ENCODE assay signal across 16 mouse cellular contexts in genomic region chr9:16098553-16098952, GRCm38 (mm10).
"Had no signal": no experiment of that assay in that cellular context is flagged by ENCODE, and none has a peak within 500 bp of the region (broad histone marks: within the 10 kb centered on the region; RNA-seq: fewer than 3 reads in every experiment).

No protein-coding gene starts in this region.

- H3K9me3 ChIP-seq: liver, embryonic 15.5 days; megakaryocyte, embryonic 14.5 days; midbrain, embryonic 12.5 days; midbrain, embryonic 15.5 days; neural tube, embryonic 12.5 days; stomach, embryonic 15.5 days had no signal

- H3K27ac ChIP-seq: liver, embryonic 15.5 days; macrophage; midbrain, embryonic 12.5 days; midbrain, embryonic 15.5 days; neural tube, embryonic 12.5 days; stomach, embryonic 15.5 days; stomach, postnatal 0 days had no signal

- H3K27me3 ChIP-seq: liver, embryonic 15.5 days; megakaryocyte, embryonic 14.5 days; midbrain, embryonic 15.5 days; neural tube, embryonic 12.5 days; stomach, embryonic 15.5 days had no signal

- H3K36me3 ChIP-seq: liver, embryonic 15.5 days; midbrain, embryonic 12.5 days; midbrain, embryonic 15.5 days; neural tube, embryonic 12.5 days; stomach, embryonic 15.5 days had no signal

- DNase-seq: liver, postnatal 0 days; lung, embryonic 14.5 days; lung, postnatal 14 days; lung, postnatal 36 days; right cerebral cortex, postnatal 14 days; thymus, adult 18-20 months; thymus, postnatal 14 days; thymus, postnatal 36 days had no signal

- H3K4me2 ChIP-seq: liver, embryonic 15.5 days; lung, embryonic 14.5 days; midbrain, embryonic 12.5 days; midbrain, embryonic 15.5 days; neural tube, embryonic 12.5 days; stomach, embryonic 15.5 days had no signal

- H3K4me1 ChIP-seq: liver, embryonic 15.5 days; megakaryocyte, embryonic 14.5 days; midbrain, embryonic 12.5 days; neural tube, embryonic 12.5 days; stomach, embryonic 15.5 days had no signal

- H3K9ac ChIP-seq: liver, embryonic 15.5 days; liver, postnatal 0 days; lung, embryonic 14.5 days; midbrain, embryonic 12.5 days; midbrain, embryonic 15.5 days; neural tube, embryonic 12.5 days; stomach, embryonic 15.5 days had no signal

- ATAC-seq: liver, postnatal 0 days; midbrain, embryonic 15.5 days had no signal

- H3K4me3 ChIP-seq: liver, embryonic 15.5 days; megakaryocyte, embryonic 14.5 days; midbrain, embryonic 12.5 days; midbrain, embryonic 15.5 days; neural tube, embryonic 12.5 days; stomach, embryonic 15.5 days had no signal
